Mouse (Mus musculus) T-helper 2 cell (primary cell): ENCODE measurements at regions not wholly inside any gene's neighbourhood (a gene's known extent, or its start where the extent isn't known, plus 50 kb on each side); places are given as distances from the start of the nearest gene placed in this dataset.

Experiments used
- in situ Hi-C: fragments of 300-600 bp; cut with MboI, MseI; formaldehyde crosslinking; loops from one replicate; pipeline ENCODE4 v1.15.1; 2025; ENCODE audit warnings: high pct_unique_total_duplicates

DNA sequence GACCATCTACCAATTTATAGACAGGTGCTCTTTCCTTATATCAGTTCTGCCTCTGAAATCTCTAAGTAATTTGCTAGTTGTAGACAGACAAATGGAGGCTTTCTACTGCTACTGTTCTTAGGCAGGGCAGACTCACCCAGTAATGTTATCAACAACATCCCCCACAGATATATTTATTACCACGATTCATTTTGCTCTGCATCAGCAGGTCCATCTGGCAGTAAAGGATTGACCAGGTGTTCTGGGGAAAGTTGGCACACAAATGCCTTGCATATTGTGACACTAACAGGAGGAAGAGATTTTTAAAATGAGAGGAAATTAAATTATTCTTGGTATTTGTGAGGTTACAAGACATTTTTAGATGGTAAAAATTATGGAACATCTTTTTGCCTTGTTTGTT is 627.3 kb upstream of the Tmprss15 start:
- in situ Hi-C loops = no loop called here

DNA sequence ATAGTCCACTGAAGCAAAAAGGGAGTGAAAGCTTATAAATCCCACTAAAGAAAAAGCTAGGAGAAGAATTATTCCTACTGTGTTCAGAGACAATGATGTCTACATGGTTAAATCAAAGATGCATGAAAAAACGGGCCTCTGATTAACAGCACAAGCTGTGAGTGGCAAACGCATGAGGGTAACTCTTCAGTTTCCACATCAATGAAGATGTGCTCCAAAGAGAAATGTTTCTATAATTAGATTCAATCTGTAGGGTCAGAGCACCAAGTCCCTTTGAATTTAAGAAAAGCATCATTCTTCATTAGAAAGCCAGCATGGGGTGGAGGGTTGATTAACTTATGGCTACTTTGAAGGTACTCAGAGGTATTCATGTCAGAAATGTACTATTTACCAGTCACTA is 601.5 kb upstream of the Tmprss15 start:
- in situ Hi-C loops = no loop called here

DNA sequence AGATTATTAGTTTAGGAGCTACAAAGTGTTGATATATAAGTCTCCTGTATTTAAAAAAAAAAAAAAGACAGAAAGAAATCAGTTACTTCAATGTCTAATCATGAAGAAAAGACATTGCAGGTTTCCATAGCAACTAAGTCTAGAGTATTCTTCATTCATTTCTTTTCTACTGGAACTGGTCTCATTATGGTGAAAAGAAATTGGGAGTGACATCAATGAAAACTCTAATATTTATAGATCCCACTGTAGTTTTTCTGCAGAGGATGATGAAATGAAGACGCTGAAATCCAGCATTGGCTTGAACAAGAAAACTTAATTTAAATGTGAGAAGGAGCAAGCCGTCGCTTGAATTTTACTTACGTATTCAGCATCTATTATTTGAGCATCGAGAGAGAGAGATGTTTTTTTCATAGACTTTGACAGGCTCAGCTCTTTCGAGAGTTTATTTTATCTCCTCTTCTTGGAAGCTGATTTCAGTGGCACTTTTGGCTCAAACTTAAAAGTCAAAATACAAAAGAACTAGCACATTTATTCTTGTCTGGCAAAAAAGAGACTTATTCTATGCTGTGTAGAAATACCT is 560.4 kb upstream of the Tmprss15 start:
- in situ Hi-C loops = no loop called here

DNA sequence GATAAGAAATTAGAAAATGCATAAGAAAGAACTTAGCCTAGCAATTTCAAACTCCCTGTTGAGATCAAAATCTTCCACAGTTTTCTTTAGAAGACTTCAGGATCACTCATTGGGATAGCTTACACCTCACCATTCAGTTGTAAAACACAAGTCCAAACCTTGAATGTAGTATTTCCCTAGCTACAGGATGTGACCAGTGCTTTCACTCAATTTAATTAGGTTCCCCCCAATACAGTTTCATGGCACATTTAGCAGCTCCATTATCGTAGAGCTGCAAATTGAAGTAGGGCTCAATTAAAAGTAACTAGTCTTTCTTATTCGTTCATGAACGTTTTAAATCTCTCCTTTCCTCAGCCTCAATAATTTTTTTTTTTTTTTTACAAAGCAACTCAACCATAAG is 550.0 kb upstream of the Tmprss15 start:
- in situ Hi-C loops = no loop called here

DNA sequence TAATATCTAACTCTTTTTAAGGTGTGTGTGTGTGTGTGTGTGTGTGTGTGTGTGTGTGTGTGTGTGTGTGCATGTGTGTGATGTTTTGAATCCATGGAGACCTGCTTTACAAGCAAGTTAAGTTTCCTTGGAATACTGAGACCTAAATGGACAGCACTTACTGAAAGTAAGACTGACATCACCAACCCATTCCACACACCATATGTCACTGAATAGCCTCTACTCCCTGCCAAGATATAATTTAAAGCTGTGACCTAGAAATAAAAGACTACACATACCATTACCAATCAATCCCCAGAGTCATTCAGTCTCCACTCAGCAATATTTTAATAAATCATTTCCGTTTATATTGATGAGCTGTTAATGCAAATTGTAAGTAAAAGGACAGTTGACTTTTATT is 536.2 kb upstream of the Tmprss15 start:
- in situ Hi-C loops = no loop called here

DNA sequence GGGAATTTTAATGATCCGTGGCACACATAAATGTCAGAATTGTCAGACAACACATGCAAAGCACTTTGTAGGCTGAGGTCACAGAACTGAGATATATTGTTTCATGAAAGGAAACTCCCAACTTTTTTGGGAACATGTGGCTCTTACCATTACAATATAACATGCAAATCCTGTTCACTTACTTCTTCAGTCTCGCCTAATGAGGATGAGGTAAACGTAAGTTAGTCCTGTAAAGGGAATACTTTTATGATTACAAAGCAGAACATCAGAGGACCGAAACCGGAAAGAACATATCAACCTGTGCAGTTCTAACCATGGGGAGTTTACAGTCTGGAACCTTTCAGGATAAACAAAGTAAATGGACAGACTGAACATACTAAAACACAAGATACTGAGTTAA is 520.1 kb upstream of the Tmprss15 start:
- in situ Hi-C loops = no loop called here

DNA sequence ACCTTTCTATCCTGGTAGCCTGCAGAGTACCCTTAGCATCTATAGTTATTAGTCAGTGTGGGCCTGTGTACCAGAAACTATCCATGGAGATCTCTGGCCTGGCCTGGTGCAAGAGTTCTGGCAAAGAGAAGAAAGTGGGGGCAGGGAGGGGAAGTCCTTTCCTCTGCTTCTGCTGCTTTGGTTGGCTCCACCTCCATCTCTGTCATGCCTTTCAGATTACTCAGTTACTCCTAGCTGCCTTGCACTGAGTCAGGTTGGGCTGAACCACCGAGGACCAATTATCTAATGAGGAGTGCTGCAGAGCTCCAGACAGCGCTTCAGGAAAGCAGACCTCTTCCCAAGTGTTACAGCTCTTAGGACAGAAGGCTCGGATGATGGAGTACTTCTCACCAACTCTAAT is 500.0 kb upstream of the Tmprss15 start:
- in situ Hi-C loops = no loop called here

DNA sequence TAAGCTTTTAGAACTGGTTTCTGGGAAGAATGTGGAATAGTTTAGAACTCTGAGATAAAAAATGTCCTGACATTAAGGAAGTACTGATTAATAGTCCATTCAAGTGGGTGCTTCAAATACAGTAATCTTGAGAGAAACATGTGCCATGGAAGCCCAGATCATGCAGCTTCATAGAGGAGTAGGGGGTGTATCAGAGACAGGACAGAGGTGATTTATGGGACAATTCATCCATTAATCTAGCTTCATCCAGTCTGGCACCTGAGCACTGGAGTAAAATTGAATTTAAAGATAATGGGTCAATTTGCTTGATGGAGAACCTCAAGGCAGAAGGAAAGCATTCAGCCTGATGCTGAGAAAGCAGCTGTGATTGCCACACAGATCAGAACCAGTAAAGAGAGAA is 494.8 kb upstream of the Tmprss15 start:
- in situ Hi-C loops = no loop called here

DNA sequence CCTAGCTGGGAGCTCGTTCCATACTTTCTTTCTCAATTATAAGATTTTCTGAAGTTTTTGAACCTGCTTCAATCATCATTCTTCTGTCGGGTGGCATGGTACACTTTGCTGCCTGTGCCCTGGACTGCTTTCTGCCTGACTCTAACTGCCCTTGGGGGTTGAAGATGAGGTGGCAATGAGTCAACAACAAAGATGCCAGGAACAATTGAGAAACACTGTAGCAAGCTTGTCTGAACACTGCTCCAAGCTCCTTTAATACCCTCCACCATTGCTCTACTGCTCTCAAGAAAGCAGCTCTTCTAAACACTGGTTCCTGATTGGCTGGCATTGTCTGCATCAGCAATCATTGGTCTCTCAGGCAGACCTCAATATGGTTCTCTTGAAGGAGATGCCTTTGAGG is 480.0 kb upstream of the Tmprss15 start:
- in situ Hi-C loops = no loop called here

DNA sequence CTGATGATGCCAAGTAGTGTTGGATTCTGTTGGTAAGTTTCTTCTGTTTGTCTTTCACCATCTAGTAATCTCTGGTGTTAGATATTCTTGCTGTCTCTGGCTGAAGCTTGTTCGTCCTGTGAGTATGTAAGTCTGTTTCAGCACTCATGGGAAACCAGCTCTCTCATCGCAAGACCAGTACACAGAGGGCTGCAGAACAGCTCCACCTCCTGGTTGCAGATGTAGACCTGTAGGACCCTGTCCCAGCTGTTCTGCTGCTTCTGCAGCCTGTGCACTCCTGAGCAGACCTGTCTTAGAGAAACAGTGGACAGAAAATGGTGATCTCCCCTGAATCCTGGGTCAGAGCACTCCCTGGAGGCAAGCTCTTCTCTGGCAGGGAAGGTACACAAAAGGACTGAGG is 443.5 kb upstream of the Tmprss15 start:
- in situ Hi-C loops = no loop called here

DNA sequence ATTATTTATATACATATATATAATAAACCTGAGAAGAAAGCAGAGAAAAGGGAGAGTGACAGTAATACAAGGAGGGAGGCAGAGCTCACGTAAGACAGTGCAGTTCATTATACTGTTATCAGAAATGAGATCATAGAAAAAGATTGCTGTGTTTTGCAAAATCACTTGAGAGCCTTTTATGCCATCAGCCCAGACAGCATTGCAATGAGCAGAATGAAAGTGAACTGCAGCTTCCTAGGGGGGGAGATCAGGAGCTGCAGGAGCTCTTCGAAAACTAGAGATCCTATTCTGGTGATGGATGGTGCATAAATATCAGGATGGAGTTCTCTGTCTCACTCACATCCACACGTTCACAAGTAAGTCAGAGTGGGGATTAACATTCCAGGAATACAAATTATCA is 401.6 kb upstream of the Tmprss15 start:
- in situ Hi-C loops = no loop called here

DNA sequence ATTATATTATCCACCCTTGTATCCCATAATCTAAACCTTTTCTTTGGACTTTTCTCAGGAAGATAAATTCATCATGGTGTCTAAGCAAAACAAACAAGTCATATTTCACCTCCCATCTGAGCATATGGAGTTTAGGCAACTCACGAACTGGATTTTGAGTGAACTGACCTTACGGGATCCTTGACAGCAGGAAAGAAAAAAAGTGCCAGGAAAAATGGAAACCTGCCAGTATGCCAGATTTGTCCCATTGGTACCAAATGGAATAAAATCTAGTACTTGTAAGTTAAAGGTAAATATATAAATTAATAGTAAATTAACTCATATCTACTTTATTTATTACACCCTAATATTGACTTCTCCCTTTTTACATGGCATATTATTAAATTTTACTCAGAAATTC is 360.0 kb upstream of the Tmprss15 start:
- in situ Hi-C loops = no loop called here

DNA sequence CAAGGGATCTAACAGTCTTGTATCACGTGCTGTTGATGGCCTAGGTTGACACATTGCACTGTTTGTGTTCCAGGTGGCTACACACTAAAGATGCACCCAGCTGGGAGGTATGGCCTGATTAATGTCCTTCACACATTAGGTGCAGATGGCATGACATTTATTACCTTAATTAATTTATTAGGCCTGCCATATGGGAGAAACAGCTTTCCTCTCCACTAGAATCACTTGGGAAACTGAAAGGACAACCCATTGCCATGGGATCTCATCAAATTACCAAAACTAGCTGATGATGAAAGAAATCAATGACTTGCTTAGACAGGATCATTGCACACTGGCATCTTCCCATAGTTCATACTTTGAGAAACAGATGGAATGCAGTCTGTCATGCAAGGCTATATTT is 358.8 kb upstream of the Tmprss15 start:
- in situ Hi-C loops = no loop called here

DNA sequence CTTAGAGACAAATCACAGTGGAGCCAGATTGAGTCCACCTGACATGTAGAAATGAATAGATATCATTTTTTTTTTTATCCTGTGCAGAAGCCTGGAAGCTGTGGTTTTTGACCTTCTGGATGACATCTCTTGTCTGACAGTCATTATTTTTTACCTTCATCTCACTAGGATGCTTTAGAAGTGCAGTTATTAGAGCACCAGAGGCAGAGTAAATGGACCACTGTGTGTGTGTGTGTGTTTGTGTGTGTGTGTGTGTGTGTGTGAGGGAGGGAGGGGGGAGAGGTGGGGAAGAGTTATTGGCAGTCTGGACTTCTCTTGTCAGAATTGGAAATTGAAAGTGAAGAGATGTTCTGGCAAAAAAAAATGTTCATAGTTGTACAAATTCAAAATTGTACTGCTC is 316.5 kb upstream of the Tmprss15 start:
- in situ Hi-C loops = no loop called here

DNA sequence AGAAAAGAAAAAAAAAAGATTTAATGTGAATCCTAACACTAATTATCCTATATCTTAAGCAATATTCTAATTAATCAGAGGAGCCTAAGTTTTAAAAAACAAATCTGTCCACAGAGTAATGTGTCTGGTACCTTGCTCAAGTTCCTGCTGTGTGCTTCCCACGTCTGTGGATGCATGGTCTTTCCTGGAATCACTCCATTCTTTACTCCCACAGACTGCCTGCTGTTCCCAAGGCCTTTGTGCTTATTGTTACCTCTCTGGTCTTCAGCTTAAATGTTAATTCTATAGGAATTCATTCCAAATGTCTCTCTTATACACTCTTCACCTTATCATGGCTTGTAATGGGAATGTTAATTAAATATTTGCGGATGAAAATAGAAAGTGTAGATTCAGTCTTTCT is 315.3 kb upstream of the Tmprss15 start:
- in situ Hi-C loops = no loop called here

DNA sequence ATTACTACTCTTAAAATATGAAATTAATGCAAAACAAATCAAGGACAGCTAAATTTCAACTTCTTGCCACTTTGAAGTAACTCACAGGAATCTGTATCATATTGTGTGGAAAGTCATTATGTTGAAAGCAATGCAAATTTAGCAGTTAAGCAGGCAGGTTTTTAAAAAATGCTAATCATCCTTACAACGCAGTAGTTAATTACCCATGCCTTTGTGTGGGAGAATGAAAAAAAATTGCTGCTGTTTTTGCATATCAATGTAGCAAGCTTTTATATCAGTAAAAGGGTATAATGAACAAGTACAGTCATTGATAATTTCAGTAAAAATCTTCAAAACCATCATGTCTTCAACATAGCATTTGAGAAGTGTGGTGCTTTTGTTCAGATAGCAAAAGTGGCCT is 313.2 kb upstream of the Tmprss15 start:
- in situ Hi-C loops = no loop called here

DNA sequence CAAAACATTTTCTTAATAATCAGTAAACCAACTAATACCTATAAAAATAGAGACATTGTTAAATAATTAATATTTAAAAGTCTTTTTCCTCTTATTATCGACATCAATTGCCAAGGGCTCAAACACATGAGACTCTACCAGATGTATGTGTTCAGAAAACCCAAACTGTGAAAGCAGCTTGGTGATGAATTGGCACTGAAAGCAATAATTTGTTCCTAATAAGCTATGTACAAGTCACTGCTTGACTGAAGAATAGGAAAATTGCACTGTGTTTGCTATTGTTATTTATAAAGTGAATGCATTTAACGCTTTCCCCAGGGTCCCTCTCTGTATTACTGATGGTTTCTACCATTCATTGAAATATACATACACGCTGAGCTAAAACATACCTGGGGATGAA is 309.2 kb upstream of the Tmprss15 start:
- in situ Hi-C loops = no loop called here

DNA sequence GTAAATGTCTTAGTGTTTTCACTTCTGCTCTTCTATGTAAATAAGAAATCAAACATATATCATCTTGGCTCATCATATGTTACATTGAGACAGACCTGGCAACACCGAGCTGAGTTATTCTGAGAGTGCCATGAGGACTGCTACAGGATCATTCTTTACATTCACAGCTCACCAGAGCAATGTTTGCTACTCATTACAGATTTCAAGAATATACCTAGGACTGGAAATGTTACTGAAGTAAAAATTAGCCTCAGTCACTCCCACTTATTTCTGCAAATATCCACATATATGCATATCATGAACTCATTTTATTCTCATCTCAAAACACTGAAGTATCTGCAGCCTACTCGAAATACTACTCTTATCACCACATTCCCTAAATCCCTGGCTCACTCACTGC is 307.6 kb upstream of the Tmprss15 start:
- in situ Hi-C loops = no loop called here

DNA sequence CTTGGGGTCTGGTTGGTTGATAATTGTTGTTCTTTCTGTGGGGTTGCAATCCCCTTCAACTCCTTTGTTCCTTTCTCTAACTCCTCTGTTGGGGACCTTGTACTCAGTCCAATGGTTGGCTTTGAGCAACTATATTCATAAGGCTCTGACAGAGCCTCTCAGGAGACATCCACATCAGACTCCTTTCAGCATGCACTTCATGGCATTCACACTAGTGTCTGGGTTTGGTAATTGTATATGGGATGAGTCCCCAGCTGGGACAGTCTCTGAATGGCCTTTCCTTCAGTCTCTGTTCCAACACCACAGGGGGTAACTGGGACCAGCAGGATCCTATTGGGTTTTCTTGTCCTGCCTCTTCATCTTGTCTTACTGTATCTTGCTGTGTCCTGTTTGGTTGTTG is 303.5 kb upstream of the Tmprss15 start:
- in situ Hi-C loops = no loop called here

DNA sequence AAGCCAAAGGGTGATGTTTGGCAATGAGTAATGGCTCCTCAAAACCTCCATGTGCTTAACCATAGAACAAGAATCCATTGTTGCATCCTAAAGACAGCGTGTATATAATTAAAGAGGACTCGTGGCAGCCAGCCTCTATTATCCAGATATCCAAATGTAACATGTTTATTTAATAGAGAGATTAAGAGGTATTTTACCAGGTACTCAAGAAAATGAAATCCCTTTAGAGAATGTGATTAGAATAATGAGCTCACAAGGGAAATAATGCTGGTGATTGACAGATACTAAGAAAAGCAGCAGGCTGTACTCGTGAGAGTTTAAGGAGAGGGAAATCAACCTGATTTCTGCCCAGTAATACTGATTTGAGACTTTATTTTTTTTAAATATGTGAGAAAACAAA is 295.5 kb upstream of the Tmprss15 start:
- in situ Hi-C loops = no loop called here

DNA sequence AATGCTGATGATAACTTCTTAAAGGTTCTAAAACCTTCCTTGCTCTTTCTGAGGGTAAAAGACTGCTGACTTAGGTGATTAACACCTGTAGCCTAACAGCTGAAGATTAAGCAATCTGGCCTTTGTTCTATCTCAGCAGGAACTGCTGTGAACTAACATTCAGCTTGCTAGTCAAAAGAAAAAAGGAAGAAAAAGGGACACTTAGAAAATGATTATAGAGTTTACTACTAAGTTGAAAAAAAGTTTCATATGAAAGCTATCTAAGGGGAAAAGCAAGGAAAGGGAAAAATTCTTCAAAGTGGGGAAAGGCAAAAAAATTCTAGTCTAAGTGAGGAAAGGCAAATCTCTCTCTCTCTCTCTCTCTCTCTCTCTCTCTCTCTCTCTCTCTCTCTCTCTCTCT is 259.2 kb upstream of the Tmprss15 start:
- in situ Hi-C loops = no loop called here

DNA sequence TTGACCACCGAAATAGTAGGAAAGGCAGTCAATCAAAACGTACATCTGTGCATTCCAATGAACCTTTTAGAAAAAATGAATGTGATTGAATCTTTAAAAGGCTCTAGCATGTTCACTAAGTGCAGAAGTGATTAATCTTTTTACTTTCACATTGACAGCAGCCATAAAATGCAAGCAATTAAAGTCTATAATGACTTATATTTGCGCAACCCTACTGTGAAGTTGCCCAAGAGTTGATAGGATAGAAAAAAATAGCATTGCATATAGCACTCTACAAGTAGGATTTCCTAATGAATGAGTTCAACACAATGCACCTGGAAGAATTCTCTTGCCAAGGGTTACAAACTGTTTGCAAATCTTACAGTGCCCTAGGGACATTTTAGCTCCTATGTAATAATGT is 251.6 kb upstream of the Tmprss15 start:
- in situ Hi-C loops = no loop called here

DNA sequence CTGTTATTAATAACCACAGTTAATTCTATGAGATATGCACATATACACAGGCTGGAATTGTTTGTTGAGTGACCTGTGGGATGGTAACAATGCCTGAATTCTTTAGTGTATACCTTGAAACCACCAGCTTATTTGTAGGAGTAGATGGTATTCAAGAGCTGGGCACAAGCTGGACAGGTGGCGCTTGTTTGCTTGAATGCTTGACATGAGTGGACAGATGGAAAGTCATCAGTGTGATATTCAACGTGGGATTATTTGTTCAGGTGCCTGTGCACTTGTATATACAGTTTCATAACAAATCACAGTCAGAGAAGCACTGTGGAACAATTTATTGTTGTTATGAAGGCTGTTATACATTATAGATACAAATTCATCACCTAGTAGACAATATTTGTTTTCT is 245.5 kb upstream of the Tmprss15 start:
- in situ Hi-C loops = no loop called here

DNA sequence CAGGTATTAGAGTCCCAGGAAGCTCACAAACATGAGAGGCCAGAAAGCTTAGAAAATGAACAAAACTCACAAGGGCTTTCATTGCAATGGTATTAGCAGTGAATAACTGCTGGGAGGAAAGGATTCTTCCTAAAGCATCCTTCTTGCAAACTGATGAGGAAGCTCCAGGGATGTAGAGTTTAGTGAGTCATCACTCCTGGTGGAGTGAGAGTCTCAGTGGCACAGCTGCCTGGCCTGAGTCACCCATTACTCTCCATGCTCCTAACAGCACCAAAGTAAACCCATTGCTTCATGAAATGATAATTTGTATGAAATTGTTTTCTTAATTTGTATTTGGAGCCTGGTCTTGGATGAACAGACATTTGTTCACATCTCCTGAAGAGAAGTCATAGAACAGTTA is 245.1 kb upstream of the Tmprss15 start:
- in situ Hi-C loops = no loop called here

DNA sequence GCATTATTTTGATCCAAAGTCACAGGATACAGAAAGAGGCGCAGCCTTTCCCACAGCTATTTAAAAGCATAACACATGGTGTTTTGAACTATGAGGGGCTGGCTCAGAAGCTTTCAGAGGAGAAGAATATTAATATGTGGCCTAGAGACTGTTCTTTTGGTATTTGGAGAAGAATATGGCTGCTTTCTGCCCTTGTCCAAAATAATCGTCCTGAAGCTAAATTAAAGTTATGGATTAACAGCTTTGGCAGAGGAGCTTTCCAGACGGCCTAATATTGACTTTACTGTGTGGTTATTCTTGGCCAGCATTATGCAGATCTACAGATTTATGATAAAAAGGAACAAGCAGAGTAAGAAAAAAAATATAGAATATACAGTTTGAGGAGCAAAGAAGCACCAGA is 222.4 kb upstream of the Tmprss15 start:
- in situ Hi-C loops = no loop called here
